Mouse (Mus musculus) hindbrain, embryonic 14.5 days (tissue): ENCODE data around the gene Pdss2. TPM values are rescaled to one million over a fixed set of nuclear protein-coding genes. Genes with fewer than 3 reads are reported as not detected.

Experiments
- polyA plus RNA-seq: library from polyadenylated mRNA; unstranded; fragments of >200 nt; fragmentation: Nextera tagmentation; extraction: Ambion mirVana; gene quantifications from 2 replicates; pipeline ENCODE4 v1.2.1, GENCODE M21; 2014

Pdss2 gene
- polyA plus RNA-seq, 1 experiment from 2014 or later: 15.0 TPM

Other genes starting within 250 kb of the Pdss2 start
- gene Sobp, start 47.0 kb upstream of the Pdss2 start, polyA plus RNA-seq: 16.0 and 16.8 TPM in 2 replicates
- gene 9030612E09Rik, start 46.8 kb upstream of the Pdss2 start, polyA plus RNA-seq: 1.6 and 2.3 TPM in 2 replicates